Mouse (Mus musculus): Measurements from ENCODE around the gene Nol4l.

GRCm38 (mm10) chr2:153448519-153448918 is 81.3 kb downstream of the Nol4l start:
- TF ChIP-seq CTCF (IDR thresholded peaks at IDR 0.05; ENCODE audit: extremely low read depth, insufficient read length, insufficient replicate concordance, low read depth, low read length) = no peak
- TF ChIP-seq POLR2A (IDR thresholded peaks at IDR 0.05; ENCODE audit: low read depth, low read length) = no peak

All from small intestine, adult 2 months (tissue).